Mouse (Mus musculus): ENCODE results near the gene Col4a3.

GRCm38 (mm10) chr1:82725026-82725874 lies 138.5 kb downstream of the Col4a3 start:
- no peak for TF ChIP-seq MAX (IDR thresholded peaks at IDR 0.05; ENCODE audit: low read depth)
- TF ChIP-seq POLR2A (IDR thresholded peaks at IDR 0.05; ENCODE audit: insufficient read length, low read depth) = no peak
- no peak for TF ChIP-seq MYOD1 (IDR thresholded peaks at IDR 0.05; ENCODE audit: control insufficient read depth in 1 of 3, insufficient read length in 2 of 3, low read depth in 2 of 3)
- TF ChIP-seq REST (IDR thresholded peaks at IDR 0.05; ENCODE audit: insufficient read depth, insufficient read length) = no peak

Data from myocyte (in vitro differentiated cells).